Mouse (Mus musculus) lung, embryonic 14.5 days (tissue): ENCODE data around the gene Lef1. TPM values are rescaled to one million over a fixed set of nuclear protein-coding genes. Genes with fewer than 3 reads are reported as not detected.
A peak's percentile ranks its signal among the peaks of the same experiment; 100 is the strongest.

ENCODE experiments used
- ATAC-seq: fragments of 200-750 bp; cut with Nextera tagmentation; 2 replicates; pipeline ENCODE4 v1.8.0; 2017; ENCODE audit warnings: mild to moderate bottlenecking, moderate TSS enrichment, moderate library complexity; ENCODE audit not compliant: insufficient read depth
- DNase-seq: peaks from one replicate; pipeline ENCODE4 v3.0.0-alpha.2; 2015
- H3K27ac ChIP-seq: fragments of 300-500 bp; sonication (generic); 2 replicates; pipeline ENCODE4 v1.5.1; 2014; ENCODE audit warnings: low read depth, mild to moderate bottlenecking, moderate library complexity
- H3K27me3 ChIP-seq: fragments of 300-500 bp; sonication (generic); 2 replicates; pipeline ENCODE4 v1.6.1; 2014; ENCODE audit warnings: low read length, control low read depth; ENCODE audit not compliant: insufficient read depth
- H3K36me3 ChIP-seq: fragments of 300-500 bp; sonication (generic); 2 replicates; pipeline ENCODE4 v1.6.1; 2014; ENCODE audit warnings: control low read depth; ENCODE audit not compliant: insufficient read depth
- H3K4me1 ChIP-seq: fragments of 300-500 bp; sonication (generic); 2 replicates; pipeline ENCODE4 v1.6.1; 2014; ENCODE audit warnings: antibody characterized with exemption, control low read depth; ENCODE audit not compliant: insufficient read depth
- H3K4me2 ChIP-seq: fragments of 300-500 bp; sonication (generic); 2 replicates; pipeline ENCODE4 v1.6.1; 2014; ENCODE audit warnings: mild to moderate bottlenecking
- H3K4me3 ChIP-seq: fragments of 300-500 bp; sonication (generic); 2 replicates; pipeline ENCODE4 v1.5.1; 2014; ENCODE audit warnings: low read depth, low read length
- H3K9ac ChIP-seq: fragments of 300-500 bp; sonication (generic); 2 replicates; pipeline ENCODE4 v1.6.1; 2014
- H3K9me3 ChIP-seq: fragments of 300-500 bp; sonication (generic); 2 replicates; pipeline ENCODE4 v1.6.1; 2016; ENCODE audit warnings: low read depth, low read length, control low read depth
- CTCF ChIP-seq: IDR thresholded peaks from 2 replicates; pipeline ENCODE4 v1.5.1; 2016; ENCODE audit warnings: antibody characterized with exemption, low read depth
- WGBS: fragments of 180-500 bp; shearing (Covaris S2); extraction: QIAGEN DNeasy Blood & Tissue Kit; methylation state at CpG from one replicate; pipeline ENCODE4 v1.1.7; 2014; 5-methylcytosine and 5-hydroxymethylcytosine counted together
- polyA plus RNA-seq: library from polyadenylated mRNA; unstranded; fragments of >200 nt; fragmentation: Nextera tagmentation; extraction: Ambion mirVana; gene quantifications from 2 replicates; pipeline ENCODE4 v1.2.1, GENCODE M21; 2014

The Lef1 gene
- polyA plus RNA-seq, 1 experiment from 2014 or later, result 32.7 TPM

GRCm38 (mm10) chr3:131125873-131126272 is 15.6 kb downstream of the Lef1 start:
- ATAC-seq (no peak), DNase-seq (no peak)
- H3K27ac ChIP-seq, result no peak overlapping the region
- no peaks in the 10 kb centered on the region for H3K4me1 ChIP-seq
- H3K4me3 ChIP-seq, result no peak overlapping the region
- no peak overlapping the region for H3K9ac ChIP-seq
- no peaks in the 10 kb centered on the region for H3K27me3 ChIP-seq
- H3K9me3 ChIP-seq, result no peaks in the 10 kb centered on the region
- no peaks in the 10 kb centered on the region for H3K36me3 ChIP-seq
- no peak for TF ChIP-seq CTCF
- H3K4me2 ChIP-seq, result no peak overlapping the region
- 86% methylated on average over 13 of the region's 13 CpGs for WGBS

- H3K4me2 ChIP-seq, result no peak overlapping the region
- H3K4me3 ChIP-seq, result no peak overlapping the region
- WGBS, result 91% methylated on average over 4 of the region's 4 CpGs
- no peak overlapping the region for H3K9ac ChIP-seq
- no peaks in the 10 kb centered on the region for H3K9me3 ChIP-seq
- ATAC-seq (no peak), DNase-seq (no peak)
- H3K4me1 ChIP-seq, result no peaks in the 10 kb centered on the region
- no peaks in the 10 kb centered on the region for H3K36me3 ChIP-seq
- H3K27me3 ChIP-seq, result no peaks in the 10 kb centered on the region
- TF ChIP-seq CTCF, result no peak
- H3K27ac ChIP-seq, result no peak overlapping the region
Measured at GRCm38 (mm10) chr3:131126438-131126837, 16.2 kb downstream of the Lef1 start.

DNA sequence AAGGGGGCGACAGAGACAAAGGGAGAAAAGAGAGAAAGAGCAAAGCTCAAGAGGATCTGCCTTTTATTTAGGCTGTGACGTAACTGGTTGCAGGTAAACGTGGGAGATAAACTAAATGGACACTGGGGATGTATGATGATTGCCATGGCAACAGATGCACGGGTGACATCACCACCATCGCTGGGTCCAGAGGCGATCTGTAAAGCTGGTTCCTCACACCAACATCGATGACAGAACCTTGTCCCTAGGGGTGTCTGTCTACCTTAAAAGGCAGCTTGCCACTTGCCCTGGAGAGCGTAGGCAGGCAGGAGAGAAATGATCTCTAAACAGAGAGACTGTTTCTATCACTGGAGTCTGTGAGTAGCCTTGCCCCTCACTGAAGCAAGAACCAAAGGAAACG is 23.7 kb downstream of the Lef1 start:
- ATAC-seq, result no peak
- DNase-seq, result no peak
- TF ChIP-seq CTCF, result no peak
- Histone ChIP-seq H3K36me3 (no peaks in the 10 kb centered on the region), H3K27ac (no peak overlapping the region), H3K4me3 (no peak overlapping the region), H3K4me2 (no peak overlapping the region), H3K9me3 (no peaks in the 10 kb centered on the region), H3K27me3 (no peaks in the 10 kb centered on the region), H3K9ac (no peak overlapping the region), H3K4me1 (peaks cover 7% of the 10 kb centered on the region)
- 64% methylated on average over 9 of the region's 9 CpGs for WGBS

DNA sequence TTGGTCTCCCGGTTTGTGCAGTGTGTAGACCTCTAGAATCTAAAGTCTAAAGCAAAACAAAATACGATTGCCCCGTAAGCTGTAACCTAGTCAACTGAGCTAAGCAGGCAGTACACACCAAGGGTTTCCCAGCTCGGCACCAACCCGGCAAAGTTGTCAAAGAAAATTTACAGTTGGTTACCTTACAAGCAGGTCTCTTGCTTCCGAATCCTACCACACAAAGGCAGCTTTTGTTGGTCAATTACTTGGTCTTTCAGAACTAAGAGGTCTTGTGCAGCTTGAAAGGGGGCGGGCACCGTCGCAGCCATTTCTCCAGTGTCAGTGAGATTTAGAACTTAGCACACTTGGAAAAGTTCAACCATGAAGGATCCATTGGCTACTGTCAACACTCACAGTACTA is 25.2 kb downstream of the Lef1 start:
- ATAC-seq (no peak), DNase-seq (no peak)
- no peaks in the 10 kb centered on the region for H3K36me3 ChIP-seq
- H3K4me3 ChIP-seq, result no peak overlapping the region
- no peak overlapping the region for H3K9ac ChIP-seq
- no peak overlapping the region for H3K4me2 ChIP-seq
- no peaks in the 10 kb centered on the region for H3K9me3 ChIP-seq
- no peak overlapping the region for H3K27ac ChIP-seq
- TF ChIP-seq CTCF, result no peak
- 66% methylated on average over 9 of the region's 9 CpGs for WGBS
- no peaks in the 10 kb centered on the region for H3K27me3 ChIP-seq
- H3K4me1 ChIP-seq, result peaks cover 15% of the 10 kb centered on the region

DNA sequence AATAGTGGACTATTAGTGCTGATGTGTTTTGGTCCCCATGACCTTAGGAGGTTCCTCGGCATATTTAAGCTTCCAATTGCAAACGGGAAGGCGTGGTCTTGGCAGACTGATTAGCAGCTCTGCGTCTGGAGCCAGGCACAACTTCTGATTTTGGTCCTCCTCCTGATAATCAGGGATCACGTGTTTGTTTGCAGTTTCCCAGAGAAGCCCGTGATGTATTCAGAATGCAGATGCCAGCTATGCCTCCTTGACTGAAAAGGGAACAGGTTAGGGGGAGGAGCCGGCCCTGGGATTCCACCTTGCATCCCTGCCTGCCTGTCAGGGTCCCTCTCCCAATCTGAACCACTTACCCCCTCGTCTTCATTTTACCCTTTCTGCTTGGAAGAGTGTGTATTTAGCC is 26.2 kb downstream of the Lef1 start:
- Histone ChIP-seq H3K4me2 (no peak overlapping the region), H3K4me3 (no peak overlapping the region), H3K4me1 (peaks cover 15% of the 10 kb centered on the region)

GRCm38 (mm10) chr3:131137119-131137781 is 27.0 kb downstream of the Lef1 start:
- Histone ChIP-seq H3K4me3 (no peak overlapping the region), H3K27ac (peak overlapping the region; percentile 15; the same call in 1 of the 2 replicates), H3K9ac (no peak overlapping the region), H3K36me3 (no peaks in the 10 kb centered on the region), H3K9me3 (no peaks in the 10 kb centered on the region), H3K27me3 (no peaks in the 10 kb centered on the region), H3K4me2 (no peak overlapping the region), H3K4me1 (peaks cover 15% of the 10 kb centered on the region)
- TF ChIP-seq CTCF, result no peak
- peak; percentile 47; the same call in 1 of the 2 replicates for ATAC-seq
- 54% methylated on average over 18 of the region's 18 CpGs for WGBS
- DNase-seq, result peak; percentile 44

More for the DNA sequence above, 26.2 kb downstream of the Lef1 start:
- H3K27me3 ChIP-seq, result no peaks in the 10 kb centered on the region
- no peak overlapping the region for H3K9ac ChIP-seq
- ATAC-seq, result no peak
- no peak for TF ChIP-seq CTCF
- H3K9me3 ChIP-seq, result no peaks in the 10 kb centered on the region
- 21% methylated on average over 8 of the region's 8 CpGs for WGBS
- DNase-seq, result no peak
- H3K36me3 ChIP-seq, result no peaks in the 10 kb centered on the region
- no peak overlapping the region for H3K27ac ChIP-seq

- H3K27me3 ChIP-seq, result no peaks in the 10 kb centered on the region
- H3K36me3 ChIP-seq, result no peaks in the 10 kb centered on the region
- no peaks in the 10 kb centered on the region for H3K9me3 ChIP-seq
- WGBS, result 71% methylated on average over 9 of the region's 9 CpGs
- H3K4me3 ChIP-seq, result no peak overlapping the region
- no peak overlapping the region for H3K9ac ChIP-seq
- DNase-seq, result no peak
- H3K4me2 ChIP-seq, result no peak overlapping the region
- TF ChIP-seq CTCF, result no peak
- no peak overlapping the region for H3K27ac ChIP-seq
- no peak for ATAC-seq
- H3K4me1 ChIP-seq, result peaks cover 15% of the 10 kb centered on the region
Measured at GRCm38 (mm10) chr3:131138224-131138623, 28.0 kb downstream of the Lef1 start.

GRCm38 (mm10) chr3:131138797-131139196 is 28.5 kb downstream of the Lef1 start:
- no peak overlapping the region for H3K9ac ChIP-seq
- H3K27ac ChIP-seq, result peak overlapping the region; percentile 19; the same call in 1 of the 2 replicates
- DNase-seq (no peak), ATAC-seq (no peak)
- peaks cover 15% of the 10 kb centered on the region for H3K4me1 ChIP-seq
- no peak for TF ChIP-seq CTCF
- H3K4me2 ChIP-seq, result no peak overlapping the region
- H3K27me3 ChIP-seq, result no peaks in the 10 kb centered on the region
- 77% methylated on average over 8 of the region's 8 CpGs for WGBS
- no peak overlapping the region for H3K4me3 ChIP-seq
- no peaks in the 10 kb centered on the region for H3K36me3 ChIP-seq
- no peaks in the 10 kb centered on the region for H3K9me3 ChIP-seq
